Mouse (Mus musculus): ENCODE results near the gene Trmt2a. TPM values are rescaled to one million over a fixed set of nuclear protein-coding genes. Genes with fewer than 3 reads are reported as not detected.

The Trmt2a gene
- polyA plus RNA-seq (2015; fragmentation: Nextera tagmentation; extraction: Ambion mirVana) = 36.3 and 37.2 TPM in 2 replicates

DNA sequence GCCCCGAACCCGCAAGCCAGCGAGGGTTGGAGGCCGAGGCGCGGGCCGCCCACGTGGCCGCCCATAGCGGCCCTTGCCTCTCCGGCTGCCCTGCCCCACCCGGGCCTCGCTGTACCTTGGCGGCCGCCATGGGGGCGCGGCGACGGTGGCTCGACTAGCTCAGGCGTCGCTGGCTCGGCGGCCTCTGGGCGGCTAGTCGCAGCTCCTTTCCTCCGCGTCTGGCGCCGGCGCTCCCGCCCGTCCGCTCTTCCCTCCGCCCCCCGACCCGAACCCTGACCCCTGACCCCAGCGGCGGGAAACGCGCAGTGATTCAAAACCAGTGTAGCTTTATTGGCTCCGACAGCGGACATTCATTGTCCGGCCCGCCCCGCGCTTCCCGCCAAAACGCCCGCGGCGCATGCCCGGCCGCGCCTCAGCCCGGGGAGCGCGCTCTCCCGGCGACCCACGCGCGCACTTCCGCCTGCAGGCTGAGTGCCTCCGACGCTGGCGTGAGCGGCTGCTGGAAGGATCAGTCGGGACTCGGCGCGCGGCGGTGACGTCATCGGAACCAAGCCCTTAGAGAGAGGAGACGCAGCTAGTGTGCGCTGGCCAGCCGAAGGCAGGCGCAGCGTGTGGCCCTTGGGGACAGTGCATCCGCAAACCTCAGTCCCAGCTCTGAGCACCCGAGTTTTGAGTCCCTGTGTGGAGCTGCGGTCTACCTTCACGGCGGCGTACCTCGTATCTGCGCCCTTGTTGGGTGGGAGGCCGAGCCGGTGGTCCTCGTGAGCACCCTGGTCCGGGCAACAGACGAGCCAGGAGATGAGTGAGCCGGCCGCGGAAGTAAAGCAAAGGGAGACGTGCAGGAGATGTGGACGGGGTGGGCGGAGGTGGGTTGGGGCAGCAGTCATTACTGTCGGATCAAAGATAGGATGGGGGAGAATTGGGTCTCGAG, at the start of gene Trmt2a, which contains the start of gene Ranbp1:
Gene Trmt2a (plus strand): TSS at position 247 of the 931 bp plus-strand sequence.
Gene Ranbp1 (minus strand): TSS at position 300 of the 931 bp plus-strand sequence.

GRCm38 (mm10) chr16:18217579-18217978, 30.9 kb upstream of the Trmt2a start, which contains the start of gene Ccdc188:
TSS of gene Ccdc188 (plus strand) at chr16:18217879.

DNA sequence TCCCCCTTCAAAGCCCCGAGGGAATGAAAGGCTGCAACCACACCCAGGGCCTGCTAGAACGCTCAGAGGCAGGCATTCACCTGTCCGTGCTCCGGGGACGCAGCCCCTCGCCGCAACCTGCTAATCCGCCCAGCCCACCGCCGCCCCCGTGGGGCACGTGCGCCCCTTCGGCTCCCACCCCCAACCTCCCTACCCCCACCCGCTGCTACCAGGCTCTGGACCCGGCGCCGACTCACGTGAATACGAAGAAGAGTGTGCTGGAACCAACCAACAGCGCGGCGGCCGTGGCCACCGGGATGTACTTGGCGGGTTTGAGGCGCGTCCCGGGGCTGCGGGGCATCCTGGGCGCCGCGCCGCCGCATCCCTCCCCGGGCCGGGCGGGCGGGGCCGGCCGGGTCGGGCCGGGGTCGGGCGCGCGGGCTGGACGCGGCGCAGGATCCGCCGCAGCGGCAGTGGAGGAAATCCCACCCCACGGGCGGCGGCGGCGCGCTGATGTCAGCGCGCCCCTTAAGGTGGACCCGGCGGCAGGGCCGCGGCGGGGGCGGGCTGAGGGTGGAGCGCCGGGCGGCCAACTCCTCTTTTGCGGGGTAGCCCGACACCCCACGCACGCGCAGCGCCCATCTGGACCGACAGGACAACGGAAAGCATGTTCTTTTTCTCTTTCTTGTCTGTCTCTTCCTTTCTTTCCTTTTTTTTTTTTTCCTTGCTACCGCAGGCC, 13.6 kb upstream of the Trmt2a start, which contains the start of gene Zdhhc8:
Gene Zdhhc8 (minus strand): TSS at position 466 of the 718 bp plus-strand sequence.

DNA sequence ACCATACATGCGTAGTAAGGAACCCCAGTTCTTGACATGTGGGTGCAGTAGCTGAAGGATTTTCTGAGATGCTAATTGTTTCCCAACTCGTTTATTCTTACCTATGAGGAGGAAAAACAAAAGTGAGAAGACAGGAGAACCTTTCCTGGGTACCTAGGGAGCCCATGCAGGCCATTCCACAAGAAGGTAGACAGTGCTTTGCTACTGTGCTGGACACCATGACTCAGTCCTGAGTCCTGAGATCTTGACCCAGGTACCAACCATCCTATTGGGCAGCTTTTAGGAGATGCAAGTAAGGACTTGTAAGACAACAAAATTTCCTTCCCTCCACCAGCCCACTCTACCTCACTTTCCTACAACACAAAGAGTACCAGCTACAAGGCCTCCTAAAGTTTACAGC, 9.7 kb downstream of the Trmt2a start, which contains the start of gene Gm49776:
Gene Gm49776 (minus strand): TSS at position 101 of the 400 bp plus-strand sequence.

DNA sequence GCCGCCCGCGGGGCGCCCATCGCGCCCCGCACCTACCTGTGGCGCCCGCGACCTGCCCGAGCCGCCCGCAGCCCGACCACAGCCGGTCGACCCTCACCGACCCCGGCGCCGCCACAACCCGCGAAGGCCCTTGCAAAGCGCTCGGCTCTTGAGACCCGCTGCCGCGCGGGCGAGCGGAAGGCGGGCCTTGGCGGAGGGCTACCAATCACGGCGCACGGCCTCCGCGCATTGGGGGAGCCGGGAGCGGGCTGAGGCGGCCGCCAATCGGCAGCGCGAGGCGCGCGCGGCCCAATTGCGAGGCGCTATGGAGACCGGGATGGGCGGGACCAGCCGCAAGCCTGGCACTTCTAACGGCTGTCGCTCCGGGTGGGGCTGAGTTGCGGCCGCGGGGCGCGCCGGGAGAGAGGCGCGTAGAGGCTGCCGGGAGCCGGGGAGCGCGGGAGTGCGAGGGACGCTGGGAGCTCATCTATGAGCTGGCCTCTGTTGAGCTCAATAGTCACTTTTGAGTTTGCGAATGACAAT, 40.6 kb downstream of the Trmt2a start, which contains the start of gene Dgcr8:
Gene Dgcr8 (minus strand): TSS at position 180 of the 522 bp plus-strand sequence.

MicroRNAs encoded within 50 kb of the gene (microRNA counts, 519-probe panel; counts per million panel counts)
- microRNA mmu-miR-1306 = 296 counts per million, percentile 58 among the panel's probes with 10 or more counts

Small RNA genes within 50 kb of the gene (microRNA-seq; reads per million reads assigned to microRNA genes)
- gene Gm24572 (0 to 0.42 reads per million in 2 experiments), gene Mir1306 (99.3 to 139 reads per million in 2 experiments)

Other genes starting within 250 kb of the Trmt2a start
- gene Dgcr6, start 195.8 kb upstream of the Trmt2a start, polyA plus RNA-seq (2015; fragmentation: Nextera tagmentation; extraction: Ambion mirVana) = 64.5 and 71.5 TPM in 2 replicates
- 5.5 and 7.0 TPM in 2 replicates for gene Prodh, start 158.5 kb upstream of the Trmt2a start, polyA plus RNA-seq (2015; fragmentation: Nextera tagmentation; extraction: Ambion mirVana)
- gene Rtn4r, start 121.0 kb upstream of the Trmt2a start, polyA plus RNA-seq (2015; fragmentation: Nextera tagmentation; extraction: Ambion mirVana) = 0.26 and 0.37 TPM in 2 replicates
- gene Ccdc188, start 30.8 kb upstream of the Trmt2a start, polyA plus RNA-seq (2015; fragmentation: Nextera tagmentation; extraction: Ambion mirVana) = not detected in 2 replicates
- 20.2 and 20.5 TPM in 2 replicates for gene Zdhhc8, start 13.5 kb upstream of the Trmt2a start, polyA plus RNA-seq (2015; fragmentation: Nextera tagmentation; extraction: Ambion mirVana)
- 151 and 209 TPM in 2 replicates for gene Ranbp1, start 53 bp downstream of the Trmt2a start, polyA plus RNA-seq (2015; fragmentation: Nextera tagmentation; extraction: Ambion mirVana)
- 1.4 TPM in 1 of 2 replicates, not detected in the other for gene Gm49776, start 9.6 kb downstream of the Trmt2a start, polyA plus RNA-seq (2015; fragmentation: Nextera tagmentation; extraction: Ambion mirVana)
- gene Dgcr8, start 40.6 kb downstream of the Trmt2a start, polyA plus RNA-seq (2015; fragmentation: Nextera tagmentation; extraction: Ambion mirVana) = 10.9 and 13.9 TPM in 2 replicates
- gene Tango2, start 99.4 kb downstream of the Trmt2a start, polyA plus RNA-seq (2015; fragmentation: Nextera tagmentation; extraction: Ambion mirVana) = 22.1 and 27.7 TPM in 2 replicates
- 16.2 and 18.4 TPM in 2 replicates for gene Arvcf, start 99.5 kb downstream of the Trmt2a start, polyA plus RNA-seq (2015; fragmentation: Nextera tagmentation; extraction: Ambion mirVana)
- 19.4 and 20.9 TPM in 2 replicates for gene Txnrd2, start 177.7 kb downstream of the Trmt2a start, polyA plus RNA-seq (2015; fragmentation: Nextera tagmentation; extraction: Ambion mirVana)
- 111 and 116 TPM in 2 replicates for gene Comt, start 178.2 kb downstream of the Trmt2a start, polyA plus RNA-seq (2015; fragmentation: Nextera tagmentation; extraction: Ambion mirVana)